Mouse (Mus musculus) spleen, postnatal 0 days (tissue): ENCODE data around the gene Vmn1r75. TPM values are rescaled to one million over a fixed set of nuclear protein-coding genes. Genes with fewer than 3 reads are reported as not detected.

Experiments used
- polyA plus RNA-seq: library from polyadenylated mRNA; unstranded; fragments of >200 nt; fragmentation: Nextera tagmentation; extraction: Ambion mirVana; gene quantifications from 2 replicates; pipeline ENCODE4 v1.2.1, GENCODE M21; 2015

The Vmn1r75 gene
- polyA plus RNA-seq, result not detected in 2 replicates

GRCm38 (mm10) chr7:11874330-11874729 lies at the start of gene Vmn1r75:
TSS of gene Vmn1r75 (plus strand) at chr7:11874630.

GRCm38 (mm10) chr7:11833680-11834079 lies 40.8 kb upstream of the Vmn1r75 start, which contains the start of gene Vmn1r74:
TSS of gene Vmn1r74 (plus strand) at chr7:11833980.

Other genes starting within 250 kb of the Vmn1r75 start
- not detected in 2 replicates for gene Vmn1r72, start 194.5 kb upstream of the Vmn1r75 start, polyA plus RNA-seq
- not detected in 2 replicates for gene Vmn1r73, start 144.4 kb upstream of the Vmn1r75 start, polyA plus RNA-seq
- not detected in 2 replicates for gene Vmn1r74, start 40.6 kb upstream of the Vmn1r75 start, polyA plus RNA-seq
- not detected in 2 replicates for gene Vmn1r76, start 63.6 kb downstream of the Vmn1r75 start, polyA plus RNA-seq
- not detected in 2 replicates for gene Vmn1r77, start 162.1 kb downstream of the Vmn1r75 start, polyA plus RNA-seq